Mouse (Mus musculus) small intestine, adult 2 months (tissue): ENCODE results near the gene Hecw2. TPM values are rescaled to one million over a fixed set of nuclear protein-coding genes. Genes with fewer than 3 reads are reported as not detected.

Experiments used
- H3K27ac ChIP-seq: fragments of 200-500 bp; 2 replicates; pipeline ENCODE4 v1.5.1; 2012; ENCODE audit warnings: low read depth, low read length, control low read depth, inconsistent platforms; ENCODE audit not compliant: insufficient read depth
- H3K27me3 ChIP-seq: fragments of 200-500 bp; 2 replicates; pipeline ENCODE4 v1.6.1; 2012; ENCODE audit warnings: mild to moderate bottlenecking, moderate library complexity, low read length, inconsistent platforms; ENCODE audit not compliant: control insufficient read depth, insufficient read depth
- H3K36me3 ChIP-seq: fragments of 200-500 bp; 2 replicates; pipeline ENCODE4 v1.6.1; 2012; ENCODE audit warnings: mild to moderate bottlenecking, low read length, control low read depth, inconsistent platforms; ENCODE audit not compliant: control insufficient read depth, insufficient read depth
- H3K4me1 ChIP-seq: fragments of 200-500 bp; 2 replicates; pipeline ENCODE4 v1.6.1; 2012; ENCODE audit warnings: low read length, inconsistent platforms, mixed read lengths; ENCODE audit not compliant: control insufficient read depth, insufficient read depth, insufficient read length
- H3K4me3 ChIP-seq: fragments of 200-500 bp; 2 replicates; pipeline ENCODE4 v1.5.1; 2012; ENCODE audit warnings: low read depth, mild to moderate bottlenecking, control low read depth, inconsistent platforms, low read length, moderate library complexity
- CTCF ChIP-seq: fragments of 200-500 bp; IDR thresholded peaks from 2 replicates; pipeline ENCODE4 v1.5.1; 2012; ENCODE audit warnings: low read depth, mild to moderate bottlenecking, control low read depth, inconsistent platforms, low read length, moderate library complexity, mixed read lengths; ENCODE audit not compliant: insufficient replicate concordance, insufficient read length; ENCODE audit errors: extremely low read depth
- POLR2A ChIP-seq: fragments of 200-500 bp; IDR thresholded peaks from 2 replicates; pipeline ENCODE4 v1.6.1; 2012; ENCODE audit warnings: low read depth, mild to moderate bottlenecking, control low read depth, inconsistent platforms, low read length, moderate library complexity
- WGBS: fragments of 180-500 bp; shearing (Covaris S2); methylation state at CpG from one replicate; pipeline ENCODE4 v1.1.7; 2018; 5-methylcytosine and 5-hydroxymethylcytosine counted together
- polyA plus RNA-seq: library from polyadenylated mRNA; depleted of rRNA; stranded (reverse); fragments of >200 nt; gene quantifications from 2 replicates; pipeline ENCODE4 v1.2.3, GENCODE M21; 2012

Hecw2 gene
- polyA plus RNA-seq, 1 experiment, result 0.25 TPM

- Histone ChIP-seq H3K4me1 (peaks cover 17% of the 10 kb centered on the region), H3K27ac (peak overlapping the region; percentile 69), H3K36me3 (no peaks in the 10 kb centered on the region), H3K27me3 (no peaks in the 10 kb centered on the region), H3K4me3 (no peak overlapping the region)
- TF ChIP-seq POLR2A (no peak), CTCF (no peak)
- 56% methylated on average over 2 of the region's 2 CpGs for WGBS
These were observed 400.7 kb downstream of the Hecw2 start for GRCm38 (mm10) chr1:53794279-53794678.

- Histone ChIP-seq H3K4me3 (no peak overlapping the region), H3K27me3 (no peaks in the 10 kb centered on the region), H3K27ac (peak overlapping the region; percentile 55), H3K4me1 (peaks cover 12% of the 10 kb centered on the region), H3K36me3 (no peaks in the 10 kb centered on the region)
- 79% methylated on average over 2 of the region's 2 CpGs for WGBS
- TF ChIP-seq CTCF (no peak), POLR2A (no peak)
These were observed 403.6 kb downstream of the Hecw2 start for GRCm38 (mm10) chr1:53791343-53791742.

GRCm38 (mm10) chr1:53784721-53785418 is 410.1 kb downstream of the Hecw2 start, which contains the start of gene Stk17b:
Gene Stk17b, minus strand, starts transcription at chr1:53785224.
- Histone ChIP-seq H3K27me3 (no peaks in the 10 kb centered on the region), H3K27ac (peak within 1 kb of the TSS; percentile 97), H3K36me3 (0 out of 2 replicates have a peak, but pooled peaks cover 1% of the 10 kb centered on the region), H3K4me1 (0 out of 2 replicates have a peak, but pooled peaks cover 2% of the 10 kb centered on the region), H3K4me3 (peak within 1 kb of the TSS; percentile 98)
- TF ChIP-seq CTCF (no peak), POLR2A (peak; percentile 98)
- WGBS, result under 1% methylated on average over 79 of the region's 81 CpGs

- peak overlapping the region; percentile 98 for H3K4me3 ChIP-seq
- H3K4me1 ChIP-seq, result 0 out of 2 replicates have a peak, but pooled peaks cover 2% of the 10 kb centered on the region
- H3K27ac ChIP-seq, result peak overlapping the region; percentile 97
- H3K27me3 ChIP-seq, result no peaks in the 10 kb centered on the region
- WGBS, result under 1% methylated on average over 17 of the region's 17 CpGs
- 0 out of 2 replicates have a peak, but pooled peaks cover 1% of the 10 kb centered on the region for H3K36me3 ChIP-seq
- TF ChIP-seq CTCF (no peak), POLR2A (no peak)
These were observed 410.7 kb downstream of the Hecw2 start for GRCm38 (mm10) chr1:53784291-53784720.

GRCm38 (mm10) chr1:53782956-53783355 is 412.0 kb downstream of the Hecw2 start:
- H3K36me3 ChIP-seq, result 0 out of 2 replicates have a peak, but pooled peaks cover 1% of the 10 kb centered on the region
- peaks cover 3% of the 10 kb centered on the region; the same call in 1 of the 2 replicates for H3K4me1 ChIP-seq
- 48% methylated on average over 1 of the region's 1 CpGs for WGBS
- TF ChIP-seq CTCF, result no peak
- TF ChIP-seq POLR2A, result no peak
- no peak overlapping the region for H3K27ac ChIP-seq
- no peaks in the 10 kb centered on the region for H3K27me3 ChIP-seq
- H3K4me3 ChIP-seq, result no peak overlapping the region

- WGBS, result 68% methylated on average over 3 of the region's 3 CpGs
These were observed 412.9 kb downstream of the Hecw2 start for GRCm38 (mm10) chr1:53782079-53782478.

GRCm38 (mm10) chr1:53781311-53781710 is 413.7 kb downstream of the Hecw2 start:
- H3K27me3 ChIP-seq, result no peaks in the 10 kb centered on the region
- peaks cover 6% of the 10 kb centered on the region; the same call in 1 of the 2 replicates for H3K4me1 ChIP-seq
- H3K27ac ChIP-seq, result no peak overlapping the region
- peaks cover 3% of the 10 kb centered on the region; the same call in 1 of the 2 replicates for H3K36me3 ChIP-seq
- 72% methylated on average over 1 of the region's 1 CpGs for WGBS
- TF ChIP-seq POLR2A, result no peak
- TF ChIP-seq CTCF, result no peak
- H3K4me3 ChIP-seq, result no peak overlapping the region

More at GRCm38 (mm10) chr1:53782079-53782478, 412.9 kb downstream of the Hecw2 start:
- Histone ChIP-seq H3K27me3 (no peaks in the 10 kb centered on the region), H3K4me1 (peaks cover 6% of the 10 kb centered on the region; the same call in 1 of the 2 replicates), H3K36me3 (0 out of 2 replicates have a peak, but pooled peaks cover 1% of the 10 kb centered on the region), H3K27ac (peak overlapping the region; percentile 34), H3K4me3 (peak overlapping the region; percentile 48)
- TF ChIP-seq CTCF (no peak), POLR2A (no peak)
